Mouse (Mus musculus): Measurements from ENCODE around the gene Cwc25.
"Not testable (repeated sequence)": the region's sequence is repeated elsewhere in the genome, so short reads cannot be mapped to it uniquely, and the experiment has no call there.

The Cwc25 gene

GRCm38 (mm10) chr11:97775186-97775585 lies 8.8 kb upstream of the Cwc25 start:
- no peak for DNase-seq (ENCODE audit: low spot score)

GRCm38 (mm10) chr11:97771410-97771809 lies 5.1 kb upstream of the Cwc25 start:
- DNase-seq (ENCODE audit: low spot score): no peak

- no peak for DNase-seq (ENCODE audit: low spot score)
Measured at GRCm38 (mm10) chr11:97769704-97770103, 3.3 kb upstream of the Cwc25 start.

GRCm38 (mm10) chr11:97761638-97762037 lies 4.7 kb downstream of the Cwc25 start:
- DNase-seq (ENCODE audit: low spot score): no peak

- DNase-seq (ENCODE audit: low spot score): no peak
Measured at GRCm38 (mm10) chr11:97758942-97759341, 7.4 kb downstream of the Cwc25 start.

GRCm38 (mm10) chr11:97758125-97758524 lies 8.2 kb downstream of the Cwc25 start:
- no peak for DNase-seq (ENCODE audit: low spot score)

- DNase-seq (ENCODE audit: low spot score): no peak
Measured at GRCm38 (mm10) chr11:97753277-97753676, 13.1 kb downstream of the Cwc25 start.

- DNase-seq (ENCODE audit: low spot score): no peak
Measured at GRCm38 (mm10) chr11:97748496-97748895, 17.9 kb downstream of the Cwc25 start.

GRCm38 (mm10) chr11:97747773-97748172 lies 18.6 kb downstream of the Cwc25 start:
- DNase-seq (ENCODE audit: low spot score): no peak

GRCm38 (mm10) chr11:97745331-97745721 lies 21.0 kb downstream of the Cwc25 start:
- DNase-seq (ENCODE audit: low spot score): no peak

- peak; percentile 98 for DNase-seq (ENCODE audit: low spot score)
Measured at GRCm38 (mm10) chr11:97744718-97745330, 21.5 kb downstream of the Cwc25 start.

- DNase-seq (ENCODE audit: low spot score): peak; percentile 67
Measured at GRCm38 (mm10) chr11:97744063-97744717, 22.2 kb downstream of the Cwc25 start, which contains the start of gene Pip4k2b. TSS of gene Pip4k2b (minus strand) at chr11:97744704.

- DNase-seq (ENCODE audit: low spot score): no peak
Measured at GRCm38 (mm10) chr11:97743423-97743822, 22.9 kb downstream of the Cwc25 start.

GRCm38 (mm10) chr11:97742591-97742990 lies 23.8 kb downstream of the Cwc25 start:
- DNase-seq (ENCODE audit: low spot score): no peak

GRCm38 (mm10) chr11:97742157-97742556 lies 24.2 kb downstream of the Cwc25 start:
- no peak for DNase-seq (ENCODE audit: low spot score)

- no peak for DNase-seq (ENCODE audit: low spot score)
Measured at GRCm38 (mm10) chr11:97740190-97740589, 26.2 kb downstream of the Cwc25 start.

- DNase-seq (ENCODE audit: low spot score): no peak
Measured at GRCm38 (mm10) chr11:97739155-97739554, 27.2 kb downstream of the Cwc25 start.

GRCm38 (mm10) chr11:97738703-97739102 lies 27.7 kb downstream of the Cwc25 start:
- DNase-seq (ENCODE audit: low spot score): no peak

- no peak for DNase-seq (ENCODE audit: low spot score)
Measured at GRCm38 (mm10) chr11:97737600-97737999, 28.8 kb downstream of the Cwc25 start.

- no peak for DNase-seq (ENCODE audit: low spot score)
Measured at GRCm38 (mm10) chr11:97736645-97737044, 29.7 kb downstream of the Cwc25 start.

GRCm38 (mm10) chr11:97734810-97735209 lies 31.5 kb downstream of the Cwc25 start:
- DNase-seq (ENCODE audit: low spot score): not testable (repeated sequence)

- DNase-seq (ENCODE audit: low spot score): no peak
Measured at GRCm38 (mm10) chr11:97733689-97734088, 32.7 kb downstream of the Cwc25 start.

GRCm38 (mm10) chr11:97728730-97729129 lies 37.6 kb downstream of the Cwc25 start:
- peak; percentile 56 for DNase-seq (ENCODE audit: low spot score)

- peak; percentile 57 for DNase-seq (ENCODE audit: low spot score)
Measured at GRCm38 (mm10) chr11:97728311-97728710, 38.0 kb downstream of the Cwc25 start.
